Mouse (Mus musculus) Patski (cell line): ENCODE measurements at regions not wholly inside any gene's neighbourhood (a gene's known extent, or its start where the extent isn't known, plus 50 kb on each side); places are given as distances from the start of the nearest gene placed in this dataset.
"Not testable (repeated sequence)": the region's sequence is repeated elsewhere in the genome, so short reads cannot be mapped to it uniquely, and the experiment has no call there.

Source experiments
- ATAC-seq: fragments of 100-300 bp; one replicate; pipeline ENCODE4 v1.8.0; 2021
- CTCF ChIA-PET: fragments of 350-600 bp; sonication (Branson Sonifier 250); formaldehyde crosslinking; loops from one replicate; lab custom pipeline; 2022; ENCODE audit warnings: inconsistent platforms; lab: Charles Lee
- POLR2A ChIA-PET: fragments of 350-600 bp; sonication (Branson Sonifier 250); formaldehyde crosslinking; loops from one replicate; lab custom pipeline; 2022; ENCODE audit warnings: antibody characterized with exemption, inconsistent platforms; lab: Charles Lee
- DNase-seq: peaks from one replicate; pipeline ENCODE4 v3.0.0-alpha.2; 2011; ENCODE audit warnings: low read depth, low spot score
- H3K27me3 ChIP-seq: fragments of 371-371 bp; one replicate; pipeline ENCODE4 v1.5.1; 2021
- CTCF ChIP-seq: fragments of 100-300 bp; IDR thresholded peaks from one replicate; pipeline ENCODE4 v1.5.1; 2021
- in situ Hi-C: fragments of 300-500 bp; cut with MboI; formaldehyde crosslinking; loops from 3 replicates; pipeline ENCODE4 v1.11.1; 2018; ENCODE audit warnings: low pct_unique_long_range_greater_than_20kb, mixed read lengths

GRCm38 (mm10) chr8:96429708-96430107, 541.4 kb upstream of the Got2 start:
- DNase-seq = no peak
- CTCF ChIA-PET = no interaction called here
- H3K27me3 ChIP-seq = no peaks in the 10 kb centered on the region
- TF ChIP-seq CTCF = no peak
- in situ Hi-C loops = no loop called here
- ATAC-seq = no peak
- POLR2A ChIA-PET = no interaction called here

- POLR2A ChIA-PET = interaction anchor here (0.6 kb wide), 1 partner anchor 16 kb away, joined by 3 read pairs; no protein-coding TSS in a partner anchor
- H3K27me3 ChIP-seq = no peaks in the 10 kb centered on the region
- in situ Hi-C loops = no loop called here
- no peak for TF ChIP-seq CTCF
- CTCF ChIA-PET = no interaction called here
- DNase-seq = no peak
- no peak for ATAC-seq
Observed at GRCm38 (mm10) chr8:96426900-96427299, 538.6 kb upstream of the Got2 start.

GRCm38 (mm10) chr8:96409601-96410000, 521.3 kb upstream of the Got2 start:
- DNase-seq = no peak
- in situ Hi-C loops = no loop called here
- ChIA-PET CTCF (no interaction called here), POLR2A (no interaction called here)
- no peaks in the 10 kb centered on the region for H3K27me3 ChIP-seq
- no peak for TF ChIP-seq CTCF
- no peak for ATAC-seq

- CTCF ChIA-PET = no interaction called here
- in situ Hi-C loops = no loop called here
- TF ChIP-seq CTCF = no peak
Observed at GRCm38 (mm10) chr8:96404549-96405145, 516.3 kb upstream of the Got2 start.

GRCm38 (mm10) chr8:96403669-96404068, 515.3 kb upstream of the Got2 start:
- ChIA-PET POLR2A (no interaction called here), CTCF (no interaction called here)
- no peak for DNase-seq
- no peak for TF ChIP-seq CTCF
- H3K27me3 ChIP-seq = no peaks in the 10 kb centered on the region
- in situ Hi-C loops = no loop called here
- no peak for ATAC-seq

More at GRCm38 (mm10) chr8:96404549-96405145, 516.3 kb upstream of the Got2 start:
- no peak for DNase-seq
- ATAC-seq = no peak
- POLR2A ChIA-PET = no interaction called here
- no peaks in the 10 kb centered on the region for H3K27me3 ChIP-seq

GRCm38 (mm10) chr8:96399381-96399780, 511.0 kb upstream of the Got2 start:
- H3K27me3 ChIP-seq, POLR2A ChIA-PET, ATAC-seq, in situ Hi-C loops, DNase-seq: not testable (repeated sequence)
- CTCF ChIA-PET = interaction anchor here (1.6 kb wide), 1 partner anchor 9 kb away, joined by 3 read pairs; no protein-coding TSS in a partner anchor

GRCm38 (mm10) chr8:96393024-96393423, 504.7 kb upstream of the Got2 start:
- ATAC-seq = no peak
- in situ Hi-C loops = no loop called here
- no peak for TF ChIP-seq CTCF
- ChIA-PET CTCF (no interaction called here), POLR2A (no interaction called here)
- DNase-seq = no peak
- no peaks in the 10 kb centered on the region for H3K27me3 ChIP-seq

GRCm38 (mm10) chr8:96389251-96389650, 500.9 kb upstream of the Got2 start:
- CTCF ChIA-PET = interaction anchor here (1.2 kb wide), 1 partner anchor 9 kb away, joined by 3 read pairs; no protein-coding TSS in a partner anchor
- in situ Hi-C loops = no loop called here

GRCm38 (mm10) chr8:96370500-96370899, 482.2 kb upstream of the Got2 start:
- H3K27me3 ChIP-seq = peaks cover 5% of the 10 kb centered on the region
- ATAC-seq = no peak
- in situ Hi-C loops = no loop called here
- no peak for TF ChIP-seq CTCF
- no peak for DNase-seq
- POLR2A ChIA-PET = no interaction called here
- CTCF ChIA-PET = no interaction called here

More at GRCm38 (mm10) chr8:96389251-96389650, 500.9 kb upstream of the Got2 start:
- no peak for ATAC-seq
- TF ChIP-seq CTCF = no peak
- H3K27me3 ChIP-seq = no peaks in the 10 kb centered on the region
- POLR2A ChIA-PET = no interaction called here
- no peak for DNase-seq

- POLR2A ChIA-PET = no interaction called here
- H3K27me3 ChIP-seq = no peaks in the 10 kb centered on the region
- TF ChIP-seq CTCF = no peak
- DNase-seq (no peak), ATAC-seq (no peak)
- CTCF ChIA-PET = no interaction called here
- in situ Hi-C loops = no loop called here
Observed at GRCm38 (mm10) chr8:96362853-96363445, 474.6 kb upstream of the Got2 start.

- no peak for TF ChIP-seq CTCF
- in situ Hi-C loops = no loop called here
- DNase-seq = no peak
- no peaks in the 10 kb centered on the region for H3K27me3 ChIP-seq
- no peak for ATAC-seq
- POLR2A ChIA-PET = no interaction called here
- CTCF ChIA-PET = no interaction called here
Observed at GRCm38 (mm10) chr8:96350531-96351069, 462.3 kb upstream of the Got2 start.
